Mouse (Mus musculus) brain, embryonic 14.5 days (tissue): ENCODE data around the gene Prkab1.

Experiments used
- CTCF ChIP-seq: fragments of 200-500 bp; IDR thresholded peaks from 2 replicates; pipeline ENCODE4 v1.5.1; 2012; ENCODE audit warnings: inconsistent platforms, mild to moderate bottlenecking, moderate library complexity, borderline replicate concordance; ENCODE audit not compliant: insufficient read depth, insufficient read length; ENCODE audit errors: extremely low read depth
- POLR2A ChIP-seq: fragments of 200-500 bp; IDR thresholded peaks from 2 replicates; pipeline ENCODE4 v1.6.1; 2012; ENCODE audit warnings: mild to moderate bottlenecking, inconsistent platforms, borderline replicate concordance; ENCODE audit not compliant: poor library complexity, insufficient read depth, insufficient read length, severe bottlenecking; ENCODE audit errors: extremely low read depth

DNA sequence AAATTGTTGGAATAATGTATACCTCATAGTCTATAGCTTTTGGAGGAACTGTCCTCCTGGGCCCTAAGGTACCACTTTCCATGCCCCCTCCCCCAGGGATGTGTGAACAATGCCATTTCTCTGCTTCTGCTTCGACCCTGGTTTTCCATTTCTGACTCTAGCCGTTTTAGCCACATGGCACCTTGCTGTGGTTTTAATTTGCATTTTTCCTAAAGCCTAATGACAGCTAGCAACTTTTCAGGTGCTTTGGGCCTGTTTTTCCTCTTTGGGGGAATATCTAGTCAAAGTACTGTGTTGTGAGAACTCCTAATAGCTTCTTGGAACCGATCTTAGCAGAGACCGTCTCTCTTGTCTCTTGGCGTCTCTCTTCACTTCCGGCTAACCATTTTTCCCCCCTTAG, 39.9 kb downstream of the Prkab1 start:
- TF ChIP-seq CTCF (no peak), POLR2A (no peak)
